Mouse (Mus musculus) lung, adult 2 months (tissue): ENCODE results near the gene Zfyve26.

Experiments used
- CTCF ChIP-seq: fragments of 200-500 bp; IDR thresholded peaks from 2 replicates; pipeline ENCODE4 v1.5.1; 2011; ENCODE audit warnings: mild to moderate bottlenecking, low read length, control low read depth; ENCODE audit not compliant: insufficient read depth
- POLR2A ChIP-seq: fragments of 200-500 bp; IDR thresholded peaks from 2 replicates; pipeline ENCODE4 v1.6.1; 2011; ENCODE audit warnings: low read depth, mild to moderate bottlenecking, control low read depth, low read length, borderline replicate concordance; ENCODE audit errors: extremely low read depth

- TF ChIP-seq POLR2A: no peak
- peak; percentile 42 for TF ChIP-seq CTCF
Observed at GRCm38 (mm10) chr12:79191701-79192100, 104.4 kb downstream of the Zfyve26 start.
